Mouse (Mus musculus): ENCODE measurements around the gene Il18bp.
A peak's percentile ranks its signal among the peaks of the same experiment; 100 is the strongest.

Il18bp gene

DNA sequence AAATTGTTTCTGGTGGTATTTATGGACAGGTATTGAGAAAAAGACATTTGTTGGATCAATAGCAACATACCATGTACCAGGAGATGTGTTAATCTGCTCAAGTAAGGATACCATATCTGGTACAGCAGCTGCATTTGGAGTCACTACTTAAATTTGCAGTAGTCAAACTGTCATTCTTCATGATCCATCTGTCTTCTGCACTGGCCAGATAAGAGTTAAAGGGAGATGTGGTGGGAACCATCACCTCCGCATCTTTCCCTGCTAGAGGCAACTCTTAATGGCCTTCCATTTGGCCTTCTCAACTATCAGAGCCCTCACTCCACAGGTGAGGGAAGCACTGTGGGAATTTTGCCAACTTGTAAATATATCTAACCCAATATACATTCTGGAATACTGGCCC, 12.0 kb downstream of the Il18bp start:
- no peak for DNase-seq (ENCODE audit: low read depth, low spot score)

- DNase-seq (ENCODE audit: low read depth, low spot score): peak; percentile 80
Measured at GRCm38 (mm10) chr7:102000921-102001630, 17.4 kb downstream of the Il18bp start.

DNA sequence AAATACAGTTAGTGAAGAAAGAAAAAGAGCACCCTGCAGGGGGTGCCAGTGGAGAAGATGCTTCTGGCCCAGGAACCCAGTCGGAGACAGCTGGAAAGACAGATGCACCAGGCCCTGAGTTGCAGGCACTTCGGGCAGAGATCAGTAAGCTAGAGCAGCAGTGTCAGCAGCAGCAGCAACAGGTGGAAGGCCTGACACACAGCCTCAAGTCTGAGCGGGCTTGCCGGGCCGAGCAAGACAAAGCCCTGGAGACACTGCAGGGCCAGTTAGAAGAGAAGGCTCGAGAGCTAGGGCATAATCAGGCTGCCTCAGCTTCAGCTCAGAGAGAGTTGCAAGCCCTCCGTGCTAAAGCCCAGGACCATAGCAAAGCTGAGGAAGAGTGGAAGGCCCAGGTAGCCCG, 18.2 kb downstream of the Il18bp start:
- DNase-seq (ENCODE audit: low read depth, low spot score): peak; percentile 44

DNA sequence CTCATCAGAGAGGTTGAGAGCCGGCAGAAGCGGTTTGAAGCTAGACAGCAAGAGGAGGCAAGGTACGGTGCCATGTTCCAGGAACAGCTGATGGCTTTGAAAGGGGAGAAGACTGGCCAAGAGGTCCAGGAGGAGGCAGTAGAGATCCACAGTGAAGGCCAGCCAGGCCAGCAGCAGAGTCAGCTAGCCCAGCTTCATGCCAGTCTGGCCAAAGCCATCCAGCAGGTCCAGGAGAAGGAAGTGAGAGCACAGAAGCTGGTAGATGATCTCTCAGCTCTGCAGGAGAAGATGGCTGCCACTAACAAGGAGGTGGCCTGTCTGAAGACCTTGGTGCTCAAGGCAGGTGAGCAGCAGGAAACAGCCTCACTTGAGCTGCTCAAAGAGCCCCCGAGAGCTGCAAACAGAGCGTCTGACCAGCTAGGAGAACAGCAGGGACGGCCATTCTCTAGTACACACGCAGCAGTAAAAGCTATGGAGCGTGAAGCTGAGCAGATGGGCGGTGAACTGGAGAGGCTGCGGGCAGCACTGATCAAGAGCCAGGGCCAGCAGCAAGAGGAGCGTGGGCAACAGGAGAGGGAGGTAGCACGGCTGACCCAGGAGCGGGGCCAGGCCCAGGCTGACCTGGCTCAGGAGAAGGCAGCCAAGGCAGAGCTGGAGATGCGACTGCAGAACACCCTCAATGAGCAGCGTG, 18.9 kb downstream of the Il18bp start:
- peak; percentile 91 for DNase-seq (ENCODE audit: low read depth, low spot score)

DNA sequence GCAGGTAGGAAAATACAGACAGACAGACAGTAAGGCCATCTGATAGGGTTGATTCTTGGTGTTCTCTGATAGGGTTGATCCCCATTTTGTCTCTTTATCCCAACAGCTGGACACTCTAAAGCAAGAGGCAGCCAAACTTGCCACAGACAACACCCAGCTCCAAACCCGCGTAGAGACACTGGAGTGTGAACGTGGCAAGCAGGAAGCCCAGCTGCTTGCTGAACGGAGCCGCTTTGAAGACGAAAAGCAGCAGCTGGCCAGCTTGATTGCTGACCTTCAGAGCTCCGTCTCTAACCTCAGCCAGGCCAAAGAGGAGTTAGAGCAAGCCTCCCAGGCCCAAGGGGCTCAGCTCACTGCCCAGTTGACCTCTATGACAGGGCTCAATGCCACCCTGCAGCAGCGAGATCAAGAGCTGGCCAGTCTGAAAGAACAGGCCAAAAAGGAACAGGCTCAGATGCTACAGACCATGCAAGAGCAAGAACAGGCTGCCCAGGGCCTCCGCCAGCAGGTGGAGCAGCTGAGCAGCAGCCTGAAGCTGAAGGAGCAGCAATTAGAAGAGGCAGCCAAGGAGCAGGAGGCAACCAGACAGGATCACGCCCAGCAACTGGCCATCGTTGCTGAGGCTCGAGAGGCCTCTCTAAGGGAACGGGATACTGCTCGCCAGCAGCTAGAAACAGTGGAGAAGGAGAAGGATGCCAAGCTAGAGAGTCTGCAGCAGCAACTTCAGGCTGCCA, 20.1 kb downstream of the Il18bp start:
- peak; percentile 95 for DNase-seq (ENCODE audit: low read depth, low spot score)

DNA sequence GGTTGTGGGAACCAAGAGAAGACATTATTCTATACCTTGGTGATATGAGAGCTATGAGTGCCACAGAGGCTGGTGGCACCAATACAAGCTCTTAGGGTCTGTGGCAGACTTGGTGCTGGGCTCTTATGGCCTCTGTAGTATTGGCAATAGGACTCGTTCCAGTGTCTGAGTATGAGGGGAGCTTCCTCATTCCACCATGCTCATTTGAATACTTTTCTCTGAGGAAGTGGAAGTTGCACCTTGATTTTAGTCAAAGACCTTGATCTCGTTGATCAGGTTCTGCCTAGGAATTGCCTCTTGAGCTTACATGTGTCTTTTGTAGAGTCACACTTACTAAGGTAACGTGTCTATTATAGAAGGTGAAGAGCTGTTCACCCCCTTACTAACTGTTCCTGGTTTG, 24.2 kb downstream of the Il18bp start:
- no peak for DNase-seq (ENCODE audit: low read depth, low spot score)

DNA sequence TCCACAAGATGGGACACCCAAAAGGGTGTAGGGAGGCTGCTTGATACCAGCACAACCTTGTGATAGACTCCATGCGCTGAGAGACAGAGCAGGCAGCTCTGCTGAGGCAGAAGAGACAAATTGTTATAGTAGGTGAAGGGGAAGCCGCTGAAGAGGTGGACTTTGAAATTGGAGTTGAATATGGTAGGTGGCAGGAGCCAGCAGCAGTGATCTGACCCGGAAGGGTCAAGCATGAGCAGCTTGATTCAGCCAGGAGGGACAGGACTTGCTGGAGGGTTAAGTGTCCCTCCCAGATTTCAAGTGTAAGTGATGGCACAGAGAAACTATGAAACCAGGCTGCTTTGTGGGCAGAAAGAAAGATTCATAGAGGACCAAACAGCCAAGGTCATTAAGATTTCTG, 33.4 kb downstream of the Il18bp start:
- no peak for DNase-seq (ENCODE audit: low read depth, low spot score)

GRCm38 (mm10) chr7:101982735-101983134, 35.8 kb downstream of the Il18bp start:
- no peak for DNase-seq (ENCODE audit: low read depth, low spot score)

- peak; percentile 69 for DNase-seq (ENCODE audit: low read depth, low spot score)
Measured at GRCm38 (mm10) chr7:101974505-101974904, 44.0 kb downstream of the Il18bp start.

- no peak for DNase-seq (ENCODE audit: low read depth, low spot score)
Measured at GRCm38 (mm10) chr7:101973730-101974129, 44.8 kb downstream of the Il18bp start.

GRCm38 (mm10) chr7:101971721-101972120, 46.8 kb downstream of the Il18bp start:
- DNase-seq (ENCODE audit: low read depth, low spot score): no peak

- DNase-seq (ENCODE audit: low read depth, low spot score): peak; percentile 93
Measured at GRCm38 (mm10) chr7:101970821-101971461, 47.5 kb downstream of the Il18bp start.

DNA sequence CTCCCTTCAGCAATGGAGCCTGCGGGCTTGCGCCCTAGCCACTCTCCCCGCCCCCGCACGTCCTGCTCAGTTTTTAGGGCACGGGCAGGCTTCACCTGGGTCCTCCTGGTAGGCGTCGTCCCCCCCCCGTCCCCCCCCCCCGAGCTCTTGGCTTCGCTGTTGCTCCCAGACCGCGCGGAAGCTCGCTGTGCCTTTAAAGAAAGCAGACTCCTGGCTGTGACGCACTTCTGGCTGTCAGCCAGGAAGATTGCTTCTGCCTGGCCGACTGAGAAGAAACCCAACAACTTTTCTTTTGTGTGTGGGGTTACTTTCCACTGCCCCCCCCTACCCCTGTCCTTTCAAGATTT, 48.1 kb downstream of the Il18bp start:
- peak; percentile 96 for DNase-seq (ENCODE audit: low read depth, low spot score)

DNA sequence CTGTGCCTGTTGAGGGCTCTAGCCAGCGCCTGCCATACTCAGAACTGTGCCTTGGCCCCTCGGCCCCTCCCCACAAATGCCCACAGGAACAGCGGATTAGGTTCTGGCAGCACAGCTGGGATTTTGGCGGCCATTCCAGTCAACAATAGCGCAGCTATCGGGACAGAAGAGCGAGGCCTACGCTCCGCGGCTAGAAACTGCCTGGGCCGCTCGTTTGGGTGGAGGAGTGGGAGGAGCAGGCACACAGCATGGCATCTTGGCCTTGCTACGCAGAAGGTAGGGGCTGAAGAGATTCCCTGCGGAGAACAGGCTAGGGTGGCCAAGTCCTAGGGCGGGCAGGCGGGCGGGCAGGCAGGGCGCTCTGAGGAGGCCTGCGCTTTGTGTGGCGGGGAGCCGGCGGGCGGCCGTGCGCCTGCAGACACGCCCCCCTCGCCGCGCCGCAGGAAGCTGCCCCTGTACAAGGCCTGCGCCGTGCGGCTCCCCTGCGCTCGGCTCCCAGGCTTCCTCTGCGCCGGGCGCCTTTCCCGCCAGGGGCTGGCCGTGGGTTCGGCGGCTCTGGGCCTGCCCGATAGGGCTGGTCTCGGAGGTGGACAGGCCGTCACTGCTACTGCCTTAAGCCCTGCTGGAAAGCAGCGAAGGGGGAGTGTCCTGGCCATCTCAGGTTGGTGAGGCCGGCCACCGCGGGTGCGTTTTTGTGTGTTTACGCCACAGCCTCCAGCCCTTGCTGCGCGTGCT, 48.6 kb downstream of the Il18bp start:
- peak; percentile 91 for DNase-seq (ENCODE audit: low read depth, low spot score)

DNA sequence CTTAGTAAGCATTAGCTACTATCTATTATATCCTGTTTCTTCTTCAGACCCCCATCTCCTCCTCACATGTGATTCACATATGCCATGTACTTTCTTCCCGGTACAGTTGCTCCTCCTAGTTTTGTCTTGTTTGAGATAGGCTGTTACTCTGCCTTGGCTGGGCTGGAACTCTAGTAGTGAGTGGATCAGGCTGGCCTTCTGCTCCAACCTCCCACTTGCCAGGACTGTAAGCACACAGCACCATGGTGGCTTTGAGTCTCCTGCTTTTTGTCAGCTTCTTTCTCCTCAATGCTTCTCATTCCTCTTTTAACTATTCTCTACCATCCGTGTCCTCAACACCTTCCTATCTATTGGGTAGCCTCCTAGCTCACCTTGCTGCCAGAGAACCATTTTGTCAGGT, 49.7 kb downstream of the Il18bp start:
- no peak for DNase-seq (ENCODE audit: low read depth, low spot score)

- peak; percentile 41 for DNase-seq (ENCODE audit: low read depth, low spot score)
Measured at GRCm38 (mm10) chr7:101967256-101967655, 51.2 kb downstream of the Il18bp start.

- peak; percentile 16 for DNase-seq (ENCODE audit: low read depth, low spot score)
Measured at GRCm38 (mm10) chr7:101965606-101966005, 52.9 kb downstream of the Il18bp start.

Data from brain, adult 2 months (tissue).